ENCODE assay signal across 23 mouse cellular contexts in genomic region chr4:134993526-134994122, GRCm38 (mm10).
A peak's percentile ranks its signal among the peaks of the same experiment; 100 is the strongest.
DNase-seq lines count a peak whose midpoint lies in the region; ATAC-seq and TF ChIP-seq lines count a peak whose summit lies in the region.
"Had no signal": no experiment of that assay in that cellular context is flagged by ENCODE, and none has a peak within 500 bp of the region (broad histone marks: within the 10 kb centered on the region; RNA-seq: fewer than 3 reads in every experiment).

No protein-coding gene starts in this region.

- no peak for TF ChIP-seq CTCF in hindbrain, postnatal 0 days (IDR thresholded peaks at IDR 0.05; ENCODE audit: low read depth)

- no peak overlapping the region for H3K4me2 ChIP-seq in hindbrain, postnatal 0 days (ENCODE audit: low read depth, low read length)
- H3K4me2 ChIP-seq in hindbrain, embryonic 14.5 days (replicated peaks), result no peak overlapping the region
- H3K4me2 ChIP-seq: embryonic facial prominence, embryonic 15.5 days; heart, embryonic 11.5 days; kidney, embryonic 15.5 days; limb, embryonic 15.5 days; midbrain, embryonic 12.5 days had no signal

- no peak overlapping the region for H3K27ac ChIP-seq in hindbrain, postnatal 0 days
- no peak overlapping the region for H3K27ac ChIP-seq in hindbrain, embryonic 14.5 days
- H3K27ac ChIP-seq: embryonic facial prominence, embryonic 15.5 days; kidney, embryonic 15.5 days; left cerebral cortex, adult 2 months; limb, embryonic 15.5 days; midbrain, embryonic 12.5 days; stomach, postnatal 0 days had no signal

- no peaks in the 10 kb centered on the region for H3K27me3 ChIP-seq in hindbrain, postnatal 0 days (ENCODE audit: insufficient read depth, low read length)
- no peaks in the 10 kb centered on the region for H3K27me3 ChIP-seq in hindbrain, embryonic 14.5 days (ENCODE audit: control insufficient read depth, insufficient read depth, low read length)

- peak; percentile 51 for DNase-seq in hindbrain, postnatal 0 days (ENCODE audit: low spot score)
- DNase-seq in hindbrain, embryonic 14.5 days (ENCODE audit: low spot score), result no peak
- peak; percentile 23 for DNase-seq in 3T3-L1 (ENCODE audit: low read depth, low spot score)
- DNase-seq in cerebellum, adult 18-20 months, result peak; percentile 57 to 69
- peak; percentile 70 to 79 for DNase-seq in cerebellum, postnatal 14 days
- no peak for DNase-seq in gastrocnemius, postnatal 10 days
- no peak for DNase-seq in kidney, postnatal 4 days
- DNase-seq in gastrocnemius, adult 18-20 months (ENCODE audit: low spot score), result no peak
- DNase-seq: adrenal gland, postnatal 25 days; gastrocnemius, postnatal 14 days; heart, adult 11 months; kidney, postnatal 36 days; layer of hippocampus, adult 9-11 months; lung, postnatal 4 days had no signal

- WGBS in hindbrain, postnatal 0 days, result 38% methylated on average over 7 of the region's 8 CpGs
- 69% methylated on average over 8 of the region's 8 CpGs for WGBS in hindbrain, embryonic 14.5 days

- peaks cover 7% of the 10 kb centered on the region for H3K4me1 ChIP-seq in hindbrain, postnatal 0 days (ENCODE audit: insufficient read depth, low read length)
- H3K4me1 ChIP-seq in hindbrain, embryonic 14.5 days (replicated peaks; ENCODE audit: control insufficient read depth, insufficient read depth, low read length), result no peaks in the 10 kb centered on the region

- no peak overlapping the region for H3K4me3 ChIP-seq in hindbrain, postnatal 0 days (ENCODE audit: low read length)
- no peak overlapping the region for H3K4me3 ChIP-seq in hindbrain, embryonic 14.5 days (replicated peaks; ENCODE audit: low read length)
- H3K4me3 ChIP-seq: embryonic facial prominence, embryonic 15.5 days; kidney, embryonic 15.5 days; left cerebral cortex, adult 2 months; limb, embryonic 15.5 days; midbrain, embryonic 12.5 days had no signal

- no peaks in the 10 kb centered on the region for H3K9me3 ChIP-seq in hindbrain, postnatal 0 days (ENCODE audit: low read length)
- no peaks in the 10 kb centered on the region for H3K9me3 ChIP-seq in hindbrain, embryonic 14.5 days (ENCODE audit: control insufficient read depth, low read length)
- H3K9me3 ChIP-seq: embryonic facial prominence, embryonic 15.5 days; kidney, embryonic 15.5 days; limb, embryonic 15.5 days; midbrain, embryonic 12.5 days had no signal

- H3K9ac ChIP-seq in hindbrain, postnatal 0 days (replicated peaks; ENCODE audit: low read length), result no peak overlapping the region
- no peak overlapping the region for H3K9ac ChIP-seq in hindbrain, embryonic 14.5 days
- H3K9ac ChIP-seq: embryonic facial prominence, embryonic 15.5 days; kidney, embryonic 15.5 days; limb, embryonic 15.5 days; midbrain, embryonic 12.5 days had no signal

- ATAC-seq in hindbrain, postnatal 0 days, result peak; percentile 71
- ATAC-seq in hindbrain, embryonic 14.5 days (ENCODE audit: low FRiP score), result no peak
- ATAC-seq: forebrain, embryonic 14.5 days; intestine, postnatal 0 days had no signal

- H3K36me3 ChIP-seq in hindbrain, postnatal 0 days (ENCODE audit: insufficient read depth, low read length), result no peaks in the 10 kb centered on the region
- H3K36me3 ChIP-seq in hindbrain, embryonic 14.5 days (replicated peaks; ENCODE audit: control insufficient read depth, insufficient read depth), result no peaks in the 10 kb centered on the region
- H3K36me3 ChIP-seq: embryonic facial prominence, embryonic 15.5 days; kidney, embryonic 15.5 days; limb, embryonic 15.5 days; midbrain, embryonic 12.5 days had no signal

Comparison
In these comparisons a context has a peak if more than half of its experiments do, and no peak if none do; other contexts are left out.
1. DNase-seq: peak in hindbrain, postnatal 0 days (single experiment), 3T3-L1 (single experiment), cerebellum, adult 18-20 months (2 of 2) and cerebellum, postnatal 14 days (2 of 2); none in hindbrain, embryonic 14.5 days (single experiment), gastrocnemius, postnatal 10 days (single experiment), kidney, postnatal 4 days (0 of 2) and gastrocnemius, adult 18-20 months (single experiment).